Mouse (Mus musculus): ENCODE measurements at regions not wholly inside any gene's neighbourhood (a gene's known extent, or its start where the extent isn't known, plus 50 kb on each side); places are given as distances from the start of the nearest gene placed in this dataset.

DNA sequence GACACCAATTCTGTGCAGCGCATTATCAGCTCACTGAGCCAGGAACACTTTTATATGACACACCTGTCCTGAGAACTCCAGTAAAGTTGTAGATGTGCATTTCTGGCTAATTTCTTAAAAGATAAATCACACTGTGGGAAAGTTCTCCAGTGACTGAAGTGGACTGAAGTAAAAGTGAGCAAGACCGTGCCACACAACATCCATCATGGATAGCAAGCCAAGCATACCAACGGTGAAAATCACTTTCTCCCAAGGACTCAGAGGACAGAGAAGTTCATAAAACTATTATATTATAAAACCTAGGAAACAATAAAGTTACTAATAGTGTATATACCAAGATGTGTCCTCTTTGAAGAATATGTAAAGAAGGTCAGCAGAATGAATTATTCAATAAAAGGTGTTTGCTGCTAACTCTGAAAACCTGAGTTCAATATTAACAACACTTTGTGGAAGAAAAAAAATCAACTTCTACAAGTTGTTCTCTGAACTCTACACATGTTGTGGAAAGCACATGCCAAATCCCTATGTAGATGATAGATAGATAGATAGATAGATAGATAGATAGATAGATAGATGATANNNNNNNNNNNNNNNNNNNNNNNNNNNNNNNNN is 298.2 kb upstream of the Igbp1b start:
- DNase-seq: no peak

DNA sequence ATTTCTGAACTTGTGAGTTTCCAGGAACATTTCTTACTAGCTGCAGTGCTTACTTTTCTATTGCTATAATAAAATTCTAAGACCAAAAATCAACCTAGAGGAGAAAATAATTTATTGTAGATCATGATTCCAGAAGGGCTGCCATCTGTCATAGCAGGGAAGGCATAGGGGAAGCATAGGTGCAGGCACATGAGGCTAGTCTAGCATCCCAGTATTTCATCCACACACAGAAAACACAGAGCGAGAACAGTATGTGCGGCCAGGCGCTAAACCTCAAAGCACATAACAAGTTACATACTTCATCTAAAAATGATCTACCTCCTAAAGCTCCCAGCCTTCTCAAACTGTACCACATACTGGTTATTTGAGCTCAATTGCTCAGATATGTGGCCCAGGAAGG is 292.5 kb upstream of the Igbp1b start:
- no peak for DNase-seq

DNA sequence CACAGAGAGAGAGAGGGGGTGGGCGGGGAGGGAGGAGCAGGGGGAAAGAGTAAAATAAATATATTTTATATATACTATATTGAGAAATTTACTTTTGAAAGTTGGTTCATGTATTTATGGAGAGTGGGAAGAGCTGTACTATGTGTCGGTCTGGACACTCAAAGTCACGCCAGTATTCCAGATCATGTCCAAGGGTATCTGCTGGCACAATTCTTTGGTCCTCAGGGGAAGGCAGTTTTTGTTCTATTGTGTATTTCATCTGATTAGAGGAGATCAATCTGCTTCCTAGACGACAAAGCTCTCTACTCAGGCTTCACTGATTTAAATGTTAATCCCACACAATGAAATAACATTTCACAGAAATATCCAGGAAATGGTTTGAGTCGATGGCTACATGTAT is 288.3 kb upstream of the Igbp1b start:
- no peak for DNase-seq

DNA sequence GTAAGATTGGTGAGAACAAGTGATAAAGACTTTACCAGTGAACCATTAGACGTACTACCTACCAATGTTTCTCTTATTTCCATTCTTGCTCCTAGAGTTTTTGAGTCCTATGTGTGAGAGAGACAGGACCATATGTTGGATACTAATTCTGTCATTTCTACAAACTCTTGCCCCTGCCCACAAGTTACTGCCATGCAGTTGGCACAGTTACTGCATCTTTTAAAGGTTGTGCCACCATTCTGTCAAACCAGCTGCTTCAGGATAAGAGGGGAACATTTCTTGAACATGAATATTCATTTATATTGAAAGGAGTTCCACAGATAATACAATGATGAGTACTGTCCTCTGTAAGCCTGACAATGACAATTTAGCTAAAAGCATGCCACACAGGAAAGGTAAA is 287.1 kb upstream of the Igbp1b start:
- DNase-seq: no peak

DNA sequence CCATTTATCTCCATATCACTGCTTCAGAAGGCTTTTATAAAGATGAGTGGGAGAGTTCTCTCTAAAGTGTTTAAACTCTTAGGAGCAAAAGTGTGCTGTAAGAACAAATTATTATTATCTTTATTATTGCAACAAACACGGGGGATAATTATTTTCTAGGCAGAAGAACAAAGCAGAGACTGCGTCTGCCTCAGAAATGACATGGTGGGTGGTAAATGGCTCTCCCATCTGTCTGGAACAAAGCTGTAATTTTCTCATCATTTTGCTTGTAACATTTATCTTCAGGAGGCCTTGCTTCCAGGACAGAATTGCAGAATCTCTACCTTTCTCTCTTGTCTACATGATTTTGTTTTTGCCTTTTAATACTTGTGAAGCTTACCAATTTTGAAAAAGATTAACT is 261.8 kb upstream of the Igbp1b start:
- no peak for DNase-seq

DNA sequence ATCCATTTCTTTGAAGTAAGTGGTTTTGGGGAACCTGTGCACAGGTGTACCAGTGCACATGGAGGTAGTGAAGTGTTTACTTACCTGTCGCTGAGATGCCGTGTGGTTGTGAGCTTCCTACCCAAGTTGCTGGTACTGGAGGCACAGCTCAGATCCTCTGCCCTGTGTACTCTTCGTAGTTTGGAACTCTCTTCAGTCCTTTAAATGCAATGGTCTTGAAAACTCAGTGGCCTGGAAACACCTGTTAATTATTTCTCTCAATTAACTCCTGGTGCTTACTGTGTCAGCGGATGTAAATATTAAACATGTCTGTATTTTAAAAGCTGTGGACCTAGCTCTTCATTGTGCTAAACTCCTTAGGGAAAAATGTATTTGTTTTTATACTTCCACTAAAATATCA is 261.2 kb upstream of the Igbp1b start:
- no peak for DNase-seq

DNA sequence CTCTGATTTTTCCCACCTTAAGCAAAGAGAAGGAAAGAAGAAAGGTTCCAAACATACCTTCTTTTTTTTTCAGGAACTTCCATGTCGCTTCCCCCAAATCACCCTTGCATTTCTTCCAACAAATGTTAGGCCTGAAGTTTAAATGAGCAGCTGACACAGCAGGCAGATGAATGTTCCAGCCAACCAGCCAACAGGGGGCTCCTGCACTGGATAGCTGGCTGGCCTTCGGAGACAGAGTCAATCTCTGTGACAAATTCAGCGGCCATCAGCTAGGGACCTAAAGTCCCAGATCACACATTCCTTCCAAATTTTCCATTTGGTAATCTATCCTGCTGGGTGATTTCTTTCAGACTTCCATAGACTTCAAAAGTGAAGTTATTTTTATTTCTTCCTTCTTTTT is 256.6 kb upstream of the Igbp1b start:
- DNase-seq: no peak

DNA sequence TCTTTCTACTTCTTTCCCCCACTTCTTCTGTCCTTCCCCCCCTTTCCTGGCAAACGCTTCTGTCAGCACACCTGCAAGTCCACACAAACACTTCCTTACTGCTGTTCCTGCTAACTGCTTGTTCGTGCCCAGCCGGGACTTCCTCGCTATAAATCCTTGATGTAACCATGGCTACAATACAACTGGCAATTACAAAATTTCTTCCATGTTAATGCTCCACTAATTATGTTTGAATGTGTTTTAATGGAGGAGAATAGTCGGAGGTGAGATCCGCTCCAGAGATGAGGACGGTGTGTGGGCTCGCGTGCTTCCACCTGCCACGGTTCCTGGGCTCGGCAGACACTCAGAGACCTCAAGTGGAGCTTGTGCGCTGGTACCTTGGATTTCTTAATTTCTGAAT is 215.3 kb upstream of the Igbp1b start:
- DNase-seq: peak; percentile 6

DNA sequence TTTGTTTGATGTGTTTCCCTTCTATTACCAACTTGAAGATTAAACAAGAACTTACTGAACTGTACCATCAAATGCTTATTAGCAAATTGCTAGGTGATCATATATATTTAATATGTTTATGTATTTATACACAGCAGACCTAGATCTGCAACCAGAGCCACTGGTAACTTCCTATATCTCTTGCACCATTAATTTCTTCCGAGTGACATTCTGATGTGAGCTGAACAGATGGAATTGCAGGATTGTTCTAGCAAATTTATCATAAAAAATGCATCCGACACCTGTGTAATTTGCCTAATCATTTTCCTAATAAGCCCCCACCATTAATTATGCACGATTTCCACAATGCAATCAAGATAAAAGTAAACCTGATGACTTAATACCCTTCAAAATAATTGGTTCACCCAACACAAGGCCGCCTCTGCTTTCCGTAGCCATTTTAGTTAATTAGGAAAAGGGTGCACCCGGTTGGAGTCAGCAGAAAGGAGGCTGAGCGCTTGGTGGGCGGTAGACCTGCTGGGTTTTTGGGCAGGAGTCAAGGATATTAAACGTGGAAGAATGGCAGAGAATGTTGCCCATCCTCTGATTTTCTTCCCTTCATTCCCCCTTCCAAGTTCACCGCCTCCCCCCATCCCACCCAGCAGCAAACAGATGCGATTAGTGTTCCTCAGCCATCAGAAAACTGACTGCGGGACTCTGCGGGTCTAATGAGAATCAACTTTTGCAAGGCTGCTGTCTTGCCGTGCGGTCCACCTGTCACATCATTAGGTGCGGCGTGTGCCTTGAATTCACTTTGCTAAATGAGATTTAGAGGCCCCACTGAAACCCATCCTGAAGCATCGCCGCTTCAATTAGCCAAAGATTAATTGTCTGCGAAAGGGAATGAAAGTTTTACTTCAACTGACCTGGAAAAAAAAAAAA is 214.4 kb upstream of the Igbp1b start:
- DNase-seq: no peak

DNA sequence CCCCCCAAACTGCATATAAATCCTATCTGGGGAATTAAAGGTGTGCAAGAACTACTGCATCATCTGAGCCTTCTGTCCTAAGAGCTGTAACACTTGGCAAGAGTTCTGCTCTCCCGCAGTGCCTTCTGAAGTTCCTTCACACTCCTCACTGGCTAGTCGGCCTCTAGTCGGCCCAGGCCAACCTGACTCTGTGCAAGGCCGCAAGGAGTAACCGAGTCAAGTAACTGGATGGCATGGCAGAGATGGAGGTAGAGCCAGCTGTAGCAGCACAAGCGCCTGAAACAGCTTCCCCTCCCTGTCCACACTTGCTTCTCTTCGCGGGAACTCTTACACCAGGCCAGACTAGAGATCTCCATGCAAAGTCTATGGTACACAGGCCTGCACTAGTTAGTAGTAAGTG is 179.7 kb upstream of the Igbp1b start:
- DNase-seq: no peak

DNA sequence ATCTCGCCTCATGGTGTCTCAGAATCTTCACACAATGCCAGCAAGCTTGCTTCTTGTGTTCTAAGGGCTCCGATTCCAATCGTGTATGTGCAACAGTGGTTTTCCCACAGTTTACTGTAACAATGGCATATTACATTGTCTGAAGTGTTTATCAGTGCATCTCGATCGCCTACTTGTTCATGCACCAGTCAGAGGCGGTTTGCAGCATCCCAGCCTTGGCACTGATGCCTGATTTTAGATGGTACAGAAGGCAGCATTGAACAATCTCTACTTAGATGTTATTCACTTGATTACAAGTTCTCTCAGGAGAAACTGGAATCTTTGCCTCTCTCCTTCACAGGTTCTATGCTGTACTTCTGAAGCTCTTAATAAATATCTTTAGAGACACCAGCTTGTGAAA is 176.5 kb upstream of the Igbp1b start:
- DNase-seq: no peak

DNA sequence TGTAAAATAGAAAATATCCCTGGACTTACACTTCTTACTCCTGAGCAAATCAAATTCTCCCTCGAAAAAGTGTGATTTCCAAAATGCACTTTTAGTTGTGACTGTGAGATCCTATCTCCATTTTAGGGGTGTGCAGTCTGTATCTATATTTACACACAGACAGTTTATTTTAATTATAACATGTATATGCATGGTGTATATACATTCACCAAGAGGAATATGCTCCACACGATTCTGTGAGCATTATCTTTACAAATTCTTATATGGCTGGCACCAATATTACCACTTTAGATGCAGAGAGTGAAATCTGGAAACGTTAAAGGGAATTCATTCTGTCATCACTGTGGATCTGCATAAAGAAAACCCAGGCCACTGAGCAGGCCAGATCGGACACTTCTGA is 143.5 kb upstream of the Igbp1b start:
- no peak for DNase-seq

DNA sequence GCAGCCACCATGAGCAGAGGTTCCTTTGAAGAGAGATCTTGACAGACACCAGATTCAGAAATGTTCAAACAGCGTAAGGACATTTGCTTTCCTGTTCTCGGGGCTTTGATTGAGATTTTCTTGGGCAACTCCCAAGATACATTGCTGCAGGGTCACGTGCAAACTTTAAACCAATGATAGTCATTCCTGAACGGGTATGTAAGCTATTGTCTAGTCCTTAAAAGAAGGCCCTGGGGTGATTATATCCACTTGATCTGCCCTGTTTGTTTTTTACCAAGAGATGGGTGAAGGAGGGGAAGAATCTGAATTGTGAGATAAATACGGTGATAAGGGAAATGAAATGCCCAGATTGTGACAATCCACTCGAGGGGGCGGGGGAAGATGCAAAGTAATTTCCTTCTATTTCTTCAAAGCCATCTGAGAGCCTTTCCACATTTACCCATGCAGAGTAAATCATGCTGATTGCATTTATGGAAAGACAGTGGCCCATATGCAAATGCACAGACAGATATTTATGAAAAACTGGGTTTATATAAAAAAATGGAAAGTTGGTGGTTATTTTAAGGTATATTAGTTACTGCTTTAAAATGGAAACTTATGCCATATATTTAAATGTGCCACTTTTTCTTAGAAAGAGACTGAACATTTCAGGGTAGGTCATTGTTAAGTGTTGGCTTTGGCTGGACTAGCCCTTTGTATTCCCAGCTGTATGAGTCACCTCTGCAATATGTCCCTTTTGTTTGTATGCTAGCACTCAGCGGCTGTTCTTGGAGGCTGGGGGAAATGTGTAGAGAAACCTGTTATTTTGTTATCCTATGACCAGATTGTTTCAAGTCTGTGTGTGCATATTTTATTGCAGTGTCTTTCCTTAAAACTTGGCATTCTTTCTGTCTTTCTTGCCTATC is 142.7 kb upstream of the Igbp1b start:
- DNase-seq: no peak

DNA sequence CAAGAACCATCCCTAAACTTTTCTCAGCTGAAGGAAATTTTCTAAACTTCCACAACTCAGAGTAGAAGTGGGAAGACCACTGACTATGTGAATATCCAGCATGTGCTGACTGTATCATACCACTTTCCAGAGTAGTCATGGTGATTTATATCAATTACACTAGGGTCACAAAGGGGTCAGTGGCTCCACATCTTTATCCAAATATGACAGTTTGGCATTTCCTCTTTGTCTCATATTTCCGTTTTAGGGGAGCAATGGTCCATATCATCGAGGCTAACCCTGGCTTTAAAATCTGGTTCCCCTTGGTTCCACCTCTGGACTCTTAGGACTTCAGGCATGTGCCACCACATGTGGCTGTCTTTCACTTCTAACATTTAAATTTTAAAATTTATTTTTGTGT is 136.4 kb upstream of the Igbp1b start:
- no peak for DNase-seq

DNA sequence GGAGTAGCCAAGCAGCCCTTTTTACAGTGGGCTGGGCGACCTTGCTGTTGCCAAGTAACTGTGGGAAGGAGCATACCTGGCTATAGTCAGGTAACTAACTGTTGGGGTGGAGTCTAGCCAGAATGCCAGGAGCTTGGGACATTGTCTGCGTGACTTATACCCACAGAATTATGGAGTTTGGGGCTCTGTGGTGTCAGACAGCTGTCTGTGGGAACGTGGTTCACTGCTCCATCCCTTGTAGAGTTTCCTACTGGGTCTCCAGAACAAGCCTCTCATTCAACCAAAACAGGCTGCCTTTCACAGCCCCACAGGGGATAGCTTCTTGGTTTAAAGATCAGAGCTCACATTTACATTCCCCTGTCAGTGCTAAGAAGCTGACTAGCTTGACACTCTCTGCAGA is 134.5 kb upstream of the Igbp1b start:
- DNase-seq: no peak

DNA sequence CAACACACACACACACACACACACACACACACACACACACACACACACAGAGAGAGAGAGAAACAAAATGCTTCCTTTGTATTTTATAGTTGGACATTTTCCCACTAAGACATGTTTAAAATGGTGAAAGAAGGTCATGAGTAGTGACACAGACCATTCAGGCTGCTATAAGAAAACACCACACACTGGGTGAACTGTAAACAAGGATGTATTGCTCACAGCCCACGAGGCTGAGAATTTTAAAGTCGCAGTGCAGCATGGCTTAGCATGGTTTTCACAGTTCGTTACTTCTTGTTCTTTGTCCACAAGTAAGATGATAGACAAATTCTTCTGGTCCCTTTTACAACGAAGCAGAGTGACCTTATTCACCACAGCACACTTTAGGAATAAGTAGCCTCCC is 124.6 kb upstream of the Igbp1b start:
- no peak for DNase-seq

DNA sequence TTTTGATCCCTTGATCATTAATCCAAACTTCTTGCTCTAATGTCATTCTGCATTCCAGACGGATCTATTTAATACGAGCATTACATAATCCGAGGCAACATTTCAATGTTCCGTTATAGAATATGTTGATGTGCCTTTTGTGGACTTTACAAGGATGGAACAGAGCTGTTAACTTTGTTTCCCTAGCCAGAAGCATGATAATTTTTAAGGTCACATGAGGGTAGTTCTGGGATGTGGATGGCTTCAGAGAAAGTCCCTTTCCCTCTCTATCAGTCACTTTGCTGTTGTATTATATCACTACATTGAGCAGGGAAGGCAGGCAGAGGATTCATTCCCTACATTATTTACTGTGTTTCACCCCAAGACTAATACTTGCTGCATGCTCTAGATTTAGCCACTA is 124.1 kb upstream of the Igbp1b start:
- DNase-seq: no peak

DNA sequence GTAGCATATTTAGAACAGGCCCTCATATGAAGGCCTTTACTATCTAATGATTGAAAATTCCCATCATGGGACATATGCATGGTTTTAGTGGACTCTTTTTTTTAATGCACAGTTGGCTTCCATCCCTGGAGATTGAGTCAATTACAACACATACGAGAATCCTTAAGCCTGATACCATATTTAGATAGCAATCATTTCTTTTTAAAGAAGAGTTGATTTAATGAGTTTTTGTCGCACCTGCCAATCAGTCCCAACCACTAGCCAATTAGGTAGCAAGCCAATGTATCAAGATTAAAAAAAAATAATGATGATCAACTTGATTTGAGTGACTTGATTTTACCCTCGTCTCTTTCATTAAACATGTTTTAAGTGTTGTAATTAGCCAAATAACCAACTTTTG is 103.6 kb upstream of the Igbp1b start:
- no peak for DNase-seq

DNA sequence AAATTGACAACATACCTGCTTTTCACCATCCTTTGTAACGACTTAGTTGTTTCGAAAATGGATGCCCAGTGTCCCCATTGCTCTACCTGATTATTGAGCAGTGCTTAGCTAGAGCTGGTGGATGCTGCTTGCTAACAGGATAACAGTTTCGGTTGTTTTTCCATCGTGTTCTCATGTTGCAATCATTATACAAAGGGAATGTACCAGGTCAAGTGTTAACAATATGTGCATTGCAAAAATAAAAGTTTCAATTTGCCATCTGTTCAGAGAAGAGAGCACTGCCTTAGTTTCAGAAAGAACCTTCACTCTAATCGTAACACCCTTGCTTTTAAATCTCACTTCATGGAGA is 96.6 kb upstream of the Igbp1b start:
- DNase-seq: no peak

DNA sequence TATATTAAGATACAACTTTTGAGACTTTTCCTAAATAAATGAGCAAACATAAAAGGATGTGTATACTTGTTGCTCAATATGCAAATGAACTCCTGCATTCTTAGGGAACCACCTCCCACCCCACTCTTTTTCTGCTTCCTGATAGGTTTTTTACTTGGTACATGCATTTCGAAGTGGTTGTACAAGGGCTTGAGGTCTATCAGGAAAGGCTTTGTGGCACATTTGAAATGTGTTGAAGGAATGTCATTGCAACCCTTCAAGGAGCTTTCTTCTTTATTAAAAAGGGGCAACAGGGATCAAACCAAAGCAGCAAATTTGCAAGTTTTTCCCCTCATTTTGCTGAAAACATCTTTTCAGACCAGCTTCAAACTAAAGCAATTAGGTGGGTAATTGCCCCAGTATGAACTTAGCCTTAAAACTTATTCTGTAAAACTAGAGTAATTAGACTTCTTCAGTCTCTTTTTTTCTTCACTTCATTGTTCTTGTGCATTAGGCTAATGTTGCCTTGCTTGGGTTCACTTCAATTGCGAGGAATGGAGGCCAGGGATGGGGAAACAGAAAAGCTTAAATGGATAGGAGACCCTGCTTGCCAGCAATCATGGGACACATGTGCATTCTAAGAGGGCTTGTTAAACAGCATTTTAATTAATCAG is 96.1 kb upstream of the Igbp1b start:
- DNase-seq: no peak

DNA sequence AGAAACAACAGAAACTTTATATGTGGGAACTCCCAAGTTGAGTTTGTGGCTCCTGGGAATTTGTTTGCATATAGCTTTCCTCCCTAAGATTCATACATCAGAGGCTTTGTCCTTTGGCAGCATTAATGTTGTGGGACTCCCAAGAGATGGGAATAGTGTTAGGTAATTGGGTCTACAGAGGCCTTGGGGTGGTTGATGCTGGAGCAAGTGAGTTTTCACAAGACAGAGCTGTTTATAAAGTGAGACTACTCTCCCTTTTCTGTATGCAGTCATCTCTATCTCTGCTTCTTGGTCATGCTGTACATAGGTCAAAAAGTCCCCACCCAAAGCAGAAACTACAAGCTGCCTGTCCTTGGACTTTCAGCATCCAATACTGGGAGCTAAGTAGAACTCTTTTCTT is 59.4 kb upstream of the Igbp1b start:
- DNase-seq: no peak

Measured in right cerebral cortex, postnatal 14 days (tissue).